Mouse (Mus musculus) induced T-regulatory cell, adult 2 months (primary cell): ENCODE measurements around the gene Gpr84.

ENCODE experiments used
- DNase-seq: peaks from one replicate; pipeline ENCODE4 v3.0.0-alpha.2; 2012; ENCODE audit warnings: low read depth

Gene Gpr84

GRCm38 (mm10) chr15:103335488-103336235 is 25.2 kb upstream of the Gpr84 start:
- DNase-seq, result no peak

DNA sequence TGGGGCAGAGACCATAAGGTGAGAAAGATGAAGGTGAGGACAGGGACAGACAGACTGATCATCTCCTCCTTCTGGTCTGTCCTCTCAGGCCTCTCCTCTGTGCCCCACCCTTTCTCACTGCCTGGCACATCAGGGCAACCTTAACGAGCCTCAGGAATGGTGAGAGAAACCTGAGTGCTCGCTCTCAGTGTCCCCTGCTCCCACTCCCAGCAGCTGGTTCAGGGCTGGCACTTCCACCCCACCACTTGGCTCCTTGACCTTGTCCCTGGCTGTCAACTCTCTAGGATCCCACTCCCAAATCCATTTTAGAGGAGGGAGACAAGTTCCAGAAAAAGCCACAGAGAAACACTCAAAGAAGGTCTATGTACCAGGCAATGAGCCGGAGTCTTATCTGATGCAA is 24.6 kb upstream of the Gpr84 start:
- DNase-seq, result no peak

DNA sequence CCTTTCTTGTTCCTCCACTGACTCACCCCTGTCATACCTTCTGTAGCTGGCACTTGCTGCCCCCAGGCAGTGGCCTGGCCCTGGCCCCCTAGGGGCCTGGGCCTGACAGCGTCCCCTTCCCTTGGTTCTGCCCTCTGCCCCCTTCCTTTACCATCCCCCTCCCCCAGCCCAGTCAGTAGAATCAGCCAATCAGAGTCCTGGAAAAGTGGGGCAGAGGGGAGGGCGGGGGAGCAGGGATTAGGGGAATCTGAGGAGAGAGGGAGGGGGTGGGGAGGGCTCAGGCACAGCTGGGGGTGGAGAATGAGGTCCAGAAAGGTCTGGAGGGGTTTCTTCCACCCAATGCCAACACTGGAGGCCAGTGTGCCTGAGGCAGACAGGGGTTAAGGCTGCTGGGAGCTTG is 23.8 kb upstream of the Gpr84 start:
- no peak for DNase-seq

GRCm38 (mm10) chr15:103333738-103334137 is 23.3 kb upstream of the Gpr84 start:
- no peak for DNase-seq

DNA sequence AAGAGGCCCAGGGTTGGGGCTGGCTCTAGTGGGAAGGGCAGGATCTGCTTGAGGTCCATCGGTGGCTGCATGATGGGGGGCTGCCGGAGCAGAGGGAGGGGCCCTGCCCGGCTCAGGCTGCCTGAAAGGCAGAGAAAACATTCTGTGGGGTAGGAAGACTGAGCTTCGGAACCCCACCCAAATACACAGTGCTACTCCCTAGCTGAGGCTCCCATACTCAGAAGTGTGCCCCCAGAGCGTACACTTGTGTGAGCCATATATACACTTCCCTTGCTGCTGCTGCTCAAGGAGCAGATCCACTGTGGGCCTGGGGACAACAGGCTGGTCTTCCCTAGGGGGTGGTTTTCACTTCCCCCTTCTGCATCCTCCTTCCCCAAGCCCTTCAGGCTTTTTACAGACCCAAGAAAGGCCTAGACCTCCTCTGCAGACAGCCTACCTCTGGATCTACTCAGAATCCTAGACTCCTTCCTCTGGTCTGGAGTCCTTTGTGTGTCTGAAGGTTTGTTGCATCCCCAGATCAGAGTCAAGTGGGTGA is 22.7 kb upstream of the Gpr84 start:
- no peak for DNase-seq

DNA sequence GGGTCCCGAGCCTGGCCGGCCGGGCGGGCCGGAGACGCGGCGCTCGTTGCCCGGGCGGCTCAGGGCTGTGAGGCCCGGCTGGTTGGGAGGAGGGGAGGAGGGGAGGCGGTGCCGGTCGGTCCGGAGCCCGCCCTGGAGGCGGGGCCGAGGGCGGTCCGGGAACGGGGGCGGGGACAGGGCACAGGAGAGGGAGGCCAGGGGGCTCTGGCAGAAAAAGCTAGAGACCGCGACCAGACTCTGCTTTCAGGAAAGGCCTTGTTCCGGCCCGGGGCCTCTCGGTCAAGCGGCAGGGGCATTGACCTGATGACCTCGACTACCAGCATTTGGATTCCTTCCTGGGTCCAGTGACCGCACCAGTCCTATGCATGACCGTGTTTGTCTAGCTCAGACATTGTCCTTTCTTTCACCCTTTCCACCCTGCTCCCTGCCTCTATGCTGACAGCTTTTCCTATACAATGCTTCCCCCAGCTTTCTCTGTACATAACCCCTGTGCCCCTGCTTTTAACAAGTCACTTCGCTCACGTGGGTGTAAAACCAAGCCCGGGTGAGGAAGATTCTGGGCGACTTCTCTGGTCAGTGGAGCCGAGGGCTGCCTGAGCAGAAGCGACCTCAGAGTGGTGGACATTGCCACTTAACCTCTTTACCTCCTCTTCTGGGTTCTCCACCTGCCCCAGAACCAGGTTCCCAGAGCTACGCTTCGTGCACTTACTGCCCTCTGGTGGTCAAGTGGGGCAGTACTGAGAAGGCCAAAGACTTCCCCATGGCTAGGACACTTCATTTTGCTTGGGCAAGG is 13.2 kb upstream of the Gpr84 start:
- DNase-seq, result peak; percentile 89

DNA sequence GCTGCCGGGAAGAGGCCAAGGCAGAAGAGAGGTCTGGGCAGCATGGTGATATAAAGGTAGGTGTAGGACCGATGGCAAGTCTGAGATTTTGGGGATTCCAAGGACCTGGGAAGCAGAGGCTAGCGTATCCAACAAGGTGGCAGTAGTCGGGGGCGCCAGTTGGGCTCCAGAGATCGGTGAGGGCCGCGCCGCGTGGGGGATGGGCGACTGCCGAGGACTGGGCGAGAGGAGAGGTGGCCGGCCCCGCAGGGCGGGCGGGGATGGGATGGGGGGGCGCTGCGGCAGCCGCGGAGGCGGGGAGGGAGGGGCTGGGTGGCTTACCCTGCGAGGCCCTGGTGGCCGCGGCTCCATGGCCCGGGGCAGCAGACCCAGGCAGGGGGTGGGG is 12.7 kb upstream of the Gpr84 start:
- DNase-seq, result no peak

- no peak for DNase-seq
Measured at GRCm38 (mm10) chr15:103322396-103322795, 12.0 kb upstream of the Gpr84 start.

GRCm38 (mm10) chr15:103321076-103321475 is 10.7 kb upstream of the Gpr84 start:
- peak; percentile 50 for DNase-seq

- DNase-seq, result no peak
Measured at GRCm38 (mm10) chr15:103318201-103318816, 7.9 kb upstream of the Gpr84 start.

DNA sequence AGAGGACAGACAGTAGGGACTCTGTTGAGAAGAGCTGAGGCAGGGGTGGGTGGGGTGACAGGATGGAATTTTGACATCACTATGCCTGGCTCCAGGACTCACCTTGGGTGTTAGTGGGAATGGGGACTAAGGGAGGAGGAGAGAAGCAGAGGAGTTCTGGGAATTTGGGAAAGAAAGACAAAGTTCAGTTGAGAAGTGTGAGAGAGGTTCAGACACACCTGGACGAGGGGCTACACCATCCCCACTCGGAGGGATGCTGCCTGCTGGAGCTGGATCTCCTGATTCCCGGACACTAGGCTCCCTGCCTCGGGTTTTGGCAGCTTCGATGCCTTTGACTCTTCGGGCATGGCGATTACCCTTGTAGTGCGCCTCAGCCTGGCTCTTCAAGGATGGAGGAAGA is 7.3 kb upstream of the Gpr84 start:
- DNase-seq, result no peak

- DNase-seq, result no peak
Measured at GRCm38 (mm10) chr15:103317120-103317519, 6.7 kb upstream of the Gpr84 start.

- DNase-seq, result no peak
Measured at GRCm38 (mm10) chr15:103315979-103316776, 5.8 kb upstream of the Gpr84 start.

GRCm38 (mm10) chr15:103315011-103315502 is 4.6 kb upstream of the Gpr84 start:
- DNase-seq, result peak; percentile 36

DNA sequence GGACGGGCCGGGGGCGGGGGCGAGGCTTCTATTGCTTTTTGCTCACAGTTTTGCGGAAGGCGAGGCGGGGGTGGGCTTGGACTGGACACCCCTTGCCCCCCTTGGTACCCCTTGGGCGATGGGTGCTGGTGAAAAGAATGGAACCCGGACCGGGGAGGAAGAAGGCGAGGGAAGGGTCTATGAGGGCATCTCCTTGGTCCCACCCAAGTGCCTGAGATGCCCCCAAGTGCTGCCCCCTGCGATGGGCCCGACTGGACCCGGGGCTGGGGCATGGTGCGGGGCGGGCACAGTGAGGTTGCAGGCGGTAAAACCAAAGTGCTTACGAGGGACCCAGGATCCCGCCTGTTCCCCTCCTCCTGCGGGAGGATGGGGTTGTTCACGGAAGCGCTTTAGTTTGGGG is 3.8 kb upstream of the Gpr84 start:
- DNase-seq, result no peak

DNA sequence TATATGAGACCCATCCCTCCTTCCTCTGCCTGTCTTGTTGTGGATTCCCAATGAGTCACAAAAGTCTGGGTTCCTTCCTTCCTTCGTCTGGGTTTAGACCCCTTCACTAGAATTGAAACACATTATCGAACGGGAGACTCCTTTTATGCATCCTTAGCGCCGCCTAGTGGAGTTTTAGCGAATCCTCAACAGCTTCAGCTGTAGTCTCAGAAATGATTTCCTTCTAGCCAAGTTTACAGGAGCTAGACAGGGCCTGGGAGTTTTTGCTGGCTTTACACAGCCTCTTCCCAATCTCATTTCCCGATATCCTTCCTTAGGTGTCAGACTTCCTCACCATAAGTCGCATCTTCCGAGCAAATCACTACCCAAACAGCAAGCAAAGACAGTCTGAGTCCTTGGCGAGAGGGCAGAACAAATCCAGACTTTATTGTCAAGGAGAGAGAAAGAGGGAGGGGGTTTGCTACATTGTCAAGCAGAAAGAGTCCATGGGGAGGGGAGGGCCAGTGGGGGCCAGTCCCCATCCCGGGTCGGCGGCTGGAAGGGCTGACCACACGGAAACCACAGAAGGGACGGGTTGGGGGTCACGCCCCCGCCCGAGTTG is 3.2 kb upstream of the Gpr84 start:
- peak; percentile 83 for DNase-seq

DNA sequence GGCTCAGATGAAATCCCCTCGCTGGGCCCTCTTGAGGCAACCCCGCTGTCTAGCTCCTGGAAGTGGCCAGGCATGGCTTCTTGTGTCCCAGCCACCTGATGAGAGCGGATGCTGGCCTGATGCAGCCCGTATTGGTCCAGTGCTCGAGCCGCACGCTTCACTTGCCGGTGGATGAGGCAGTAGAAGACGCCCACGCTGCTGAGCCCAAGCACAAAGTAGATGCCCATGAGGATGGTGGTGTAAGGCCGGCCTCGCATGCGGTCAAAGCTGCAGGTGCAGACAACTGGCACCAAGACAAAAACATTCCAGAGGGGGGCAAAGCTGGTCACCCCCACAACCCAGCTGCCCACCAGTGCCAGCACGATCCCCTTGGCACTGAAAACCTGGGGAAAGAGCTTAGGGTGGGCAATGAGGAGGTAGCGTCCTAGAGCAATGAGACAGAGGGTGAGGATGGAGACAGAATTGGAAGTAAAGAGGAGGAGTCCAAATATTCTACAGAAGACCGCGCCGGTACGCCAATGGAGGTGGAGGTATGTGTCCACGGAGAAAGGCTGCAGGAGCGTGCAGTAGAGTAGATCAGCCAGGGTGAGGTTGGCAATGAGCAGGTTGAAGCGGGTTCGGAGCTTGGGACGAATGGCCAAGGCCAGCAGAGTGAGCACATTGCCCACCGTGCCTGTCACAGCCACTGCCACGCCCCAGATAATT is 1.4 kb downstream of the Gpr84 start:
- DNase-seq, result no peak

- DNase-seq, result no peak
Measured at GRCm38 (mm10) chr15:103308056-103308875, 2.1 kb downstream of the Gpr84 start.

DNA sequence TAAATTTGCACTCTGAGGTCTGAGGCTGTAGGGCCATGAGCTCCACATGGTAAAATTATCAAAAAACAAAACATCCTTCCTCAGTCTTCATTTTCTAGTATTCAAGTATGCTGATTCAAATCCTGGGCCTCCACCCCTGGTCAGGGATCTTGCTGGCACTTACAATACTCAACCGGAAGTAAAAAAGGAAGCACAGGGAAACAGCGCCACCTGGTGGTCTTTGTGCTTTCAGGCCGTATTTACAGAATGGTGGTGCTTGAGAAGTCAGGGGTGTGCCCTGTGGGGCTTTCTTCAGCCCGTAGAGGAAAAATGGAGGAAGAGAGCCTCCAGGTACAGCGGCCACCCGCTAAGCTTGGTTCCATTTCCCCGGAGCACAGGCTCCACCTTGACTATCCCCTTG is 3.3 kb downstream of the Gpr84 start:
- DNase-seq, result peak; percentile 98
